Mouse (Mus musculus) cerebellum, adult 2 months (tissue): Measurements from ENCODE around the gene Dpy19l1.

Experiments used
- CTCF ChIP-seq: fragments of 200-500 bp; IDR thresholded peaks from 2 replicates; pipeline ENCODE4 v1.5.1; 2011; ENCODE audit warnings: low read depth, mild to moderate bottlenecking, control low read depth, low read length, moderate library complexity, borderline replicate concordance; ENCODE audit not compliant: insufficient read depth
- POLR2A ChIP-seq: fragments of 200-500 bp; IDR thresholded peaks from 2 replicates; pipeline ENCODE4 v1.6.1; 2011; ENCODE audit warnings: low read length, control low read depth, borderline replicate concordance; ENCODE audit not compliant: insufficient read depth

- 0 out of 2 replicates have a peak, but pooled peaks have one; percentile 7 for TF ChIP-seq POLR2A
- TF ChIP-seq CTCF = peak; percentile 24; the same call in 1 of the 2 replicates
These were observed at the start of gene Dpy19l1 for GRCm38 (mm10) chr9:24503067-24503857.
